20 mouse cellular contexts compared by ENCODE assay signal in genomic region chr2:20352796-20353195, GRCm38 (mm10).
"Had no signal": no experiment of that assay in that cellular context is flagged by ENCODE, and none has a peak within 500 bp of the region (broad histone marks: within the 10 kb centered on the region; RNA-seq: fewer than 3 reads in every experiment).

No protein-coding gene starts in this region.

- DNase-seq: liver, postnatal 0 days; lung, adult 2 months; lung, postnatal 14 days; lung, postnatal 36 days; retina, postnatal 1 day; right cerebral cortex, adult 18-20 months; right cerebral cortex, postnatal 25 days; right cerebral cortex, postnatal 4 days; spleen, adult 18-20 months; thymus, adult 18-20 months; thymus, postnatal 25 days; thymus, postnatal 4 days had no signal

- H3K27ac ChIP-seq: liver, embryonic 15.5 days; lung, embryonic 15.5 days; macrophage; midbrain, embryonic 10.5 days; midbrain, embryonic 12.5 days; midbrain, embryonic 15.5 days; neural tube, embryonic 12.5 days had no signal

- H3K4me1 ChIP-seq: liver, embryonic 15.5 days; lung, embryonic 15.5 days; midbrain, embryonic 12.5 days; midbrain, embryonic 15.5 days; neural tube, embryonic 12.5 days had no signal

- H3K4me3 ChIP-seq: liver, embryonic 15.5 days; lung, embryonic 15.5 days; midbrain, embryonic 10.5 days; midbrain, embryonic 12.5 days; midbrain, embryonic 15.5 days; neural tube, embryonic 12.5 days had no signal

- H3K27me3 ChIP-seq: liver, embryonic 15.5 days; lung, embryonic 15.5 days; midbrain, embryonic 12.5 days; midbrain, embryonic 15.5 days; neural tube, embryonic 12.5 days had no signal

- H3K36me3 ChIP-seq: liver, embryonic 15.5 days; lung, embryonic 15.5 days; midbrain, embryonic 10.5 days; midbrain, embryonic 12.5 days; midbrain, embryonic 15.5 days; neural tube, embryonic 12.5 days had no signal

- ATAC-seq: liver, postnatal 0 days; lung, postnatal 0 days; midbrain, embryonic 15.5 days had no signal
